Mouse (Mus musculus): ENCODE results near the gene Clstn1. TPM values are rescaled to one million over a fixed set of nuclear protein-coding genes. Genes with fewer than 3 reads are reported as not detected.

Clstn1 gene
- total RNA-seq, 2 experiments from 2014 or later = 84.3 to 88.1 TPM

DNA sequence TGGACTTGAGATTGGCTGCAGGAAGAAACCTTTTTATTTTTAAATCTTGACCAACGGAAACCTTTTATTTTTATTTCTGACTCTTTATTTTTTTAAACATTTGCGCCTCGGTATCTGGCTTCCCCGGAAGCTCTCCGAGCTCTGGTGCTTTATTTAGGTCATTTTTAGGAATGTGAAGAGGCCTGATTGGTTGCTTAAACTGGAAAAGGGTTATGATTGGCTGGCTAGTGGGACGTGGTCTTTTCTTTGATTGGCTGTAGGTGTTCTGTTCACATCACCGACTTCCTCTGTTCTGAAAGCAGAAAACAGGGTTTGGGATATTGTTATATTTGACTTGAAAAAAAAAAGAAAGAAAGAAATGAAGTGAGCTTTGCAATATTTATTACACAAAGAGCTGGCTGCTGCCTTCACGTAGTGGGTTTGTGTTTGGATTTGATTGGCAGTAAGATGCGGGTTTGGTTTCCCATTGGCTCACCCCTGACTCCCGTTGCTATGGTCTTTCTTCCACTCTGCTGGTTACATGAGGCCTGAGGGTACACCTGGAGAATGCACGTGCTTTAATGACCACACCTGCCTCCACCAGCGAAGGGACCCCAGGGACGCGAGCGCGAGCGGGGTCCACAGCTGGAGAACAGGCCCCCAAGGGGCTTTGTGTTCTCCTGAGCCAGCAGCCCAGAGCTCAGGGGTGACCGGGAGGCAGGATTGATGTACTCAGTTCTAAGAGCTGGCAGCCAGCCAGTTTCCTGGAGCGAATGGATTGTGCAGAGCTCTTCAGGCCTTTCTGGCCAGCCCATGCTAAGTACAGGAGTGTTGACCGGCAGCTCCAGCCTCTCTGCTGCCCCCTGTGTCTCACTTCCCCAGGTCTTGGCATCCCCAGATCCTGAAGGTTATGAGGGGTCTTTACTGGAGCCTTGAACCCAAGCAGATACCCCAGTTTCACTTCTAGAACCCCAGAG lies 21.5 kb upstream of the Clstn1 start:
- DNase-seq = peak; percentile 83 to 86
- intact Hi-C loops (cut with DNase I) = no loop called here

- no peak for DNase-seq
- intact Hi-C loops (cut with DNase I) = no loop called here
These were observed 18.7 kb upstream of the Clstn1 start for GRCm38 (mm10) chr4:149567432-149568026.

GRCm38 (mm10) chr4:149568622-149569021 lies 17.6 kb upstream of the Clstn1 start:
- intact Hi-C loops (cut with DNase I) = no loop called here
- DNase-seq = no peak

- intact Hi-C loops (cut with DNase I) = no loop called here
- DNase-seq = no peak
These were observed 16.3 kb upstream of the Clstn1 start for GRCm38 (mm10) chr4:149569781-149570497.

- intact Hi-C loops (cut with DNase I) = no loop called here
- no peak for DNase-seq
These were observed 15.8 kb upstream of the Clstn1 start for GRCm38 (mm10) chr4:149570498-149570863.

- intact Hi-C loops (cut with DNase I) = no loop called here
- no peak for DNase-seq
These were observed 15.1 kb upstream of the Clstn1 start for GRCm38 (mm10) chr4:149571209-149571608.

GRCm38 (mm10) chr4:149571651-149572149 lies 14.6 kb upstream of the Clstn1 start:
- intact Hi-C loops (cut with DNase I) = no loop called here
- peak; percentile 59 to 63 for DNase-seq

DNA sequence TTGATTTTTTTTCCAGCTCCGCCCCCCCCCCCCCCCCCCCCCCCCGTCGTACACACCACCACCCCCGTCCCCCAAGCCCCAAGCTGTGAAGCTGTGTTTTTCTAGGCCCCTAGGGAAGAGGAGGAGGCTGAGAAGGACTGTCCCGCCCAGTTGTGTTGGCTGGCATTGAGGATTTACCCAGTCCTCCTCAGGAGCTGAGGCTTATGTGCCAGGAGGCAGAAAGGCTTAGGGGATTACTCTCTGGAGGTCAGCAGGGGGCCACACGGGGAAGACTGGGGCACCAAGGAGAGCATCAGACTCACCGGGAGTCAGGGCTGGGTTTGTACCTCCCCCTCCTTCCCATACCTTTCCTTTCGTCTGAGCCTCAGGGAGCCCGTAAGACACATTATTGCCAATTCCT lies 13.8 kb upstream of the Clstn1 start:
- DNase-seq = no peak
- intact Hi-C loops (cut with DNase I) = no loop called here

DNA sequence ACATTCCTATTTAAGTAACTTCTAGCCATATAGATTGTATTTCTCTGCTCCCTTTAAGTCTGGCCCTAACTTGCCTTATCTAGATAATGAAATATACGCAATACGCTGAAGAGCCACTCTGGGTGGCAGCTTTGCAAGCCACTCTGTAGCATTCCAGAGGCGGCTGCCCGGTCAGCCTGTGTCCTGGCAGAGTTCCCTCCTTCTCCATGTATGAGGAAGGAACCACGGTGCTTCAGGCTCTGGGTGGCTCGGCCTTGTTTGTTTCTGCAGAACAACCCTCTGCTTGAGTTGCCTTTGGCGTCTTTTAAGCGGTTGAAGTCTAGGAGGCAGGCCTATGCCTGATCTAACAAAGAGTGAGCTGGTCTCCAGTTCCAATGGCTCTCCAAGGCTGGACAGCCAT lies 13.4 kb upstream of the Clstn1 start:
- DNase-seq = peak; percentile 39 to 52
- intact Hi-C loops (cut with DNase I) = no loop called here

- peak; percentile 58 to 61 for DNase-seq
- intact Hi-C loops (cut with DNase I) = no loop called here
These were observed 11.9 kb upstream of the Clstn1 start for GRCm38 (mm10) chr4:149574391-149574821.

DNA sequence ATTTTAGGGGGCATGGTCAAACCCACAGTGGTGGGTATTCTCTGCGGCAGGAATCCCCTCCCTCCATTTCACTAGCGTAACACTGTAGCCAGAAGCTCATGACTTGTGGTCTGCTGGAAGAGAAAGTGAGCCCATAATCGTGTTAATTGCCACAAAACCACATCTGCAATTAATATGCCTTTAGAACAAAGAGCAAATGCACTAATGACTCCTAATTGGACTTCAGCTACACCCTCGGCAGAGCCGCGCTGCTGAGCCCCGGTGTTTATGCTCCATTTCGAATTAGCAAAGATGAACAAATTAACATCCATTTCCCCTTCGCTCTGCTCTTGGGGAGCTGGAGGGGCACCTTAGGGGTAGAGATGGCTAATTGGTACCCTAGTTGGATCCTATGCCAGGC lies 10.2 kb upstream of the Clstn1 start:
- intact Hi-C loops (cut with DNase I) = no loop called here
- DNase-seq = no peak

DNA sequence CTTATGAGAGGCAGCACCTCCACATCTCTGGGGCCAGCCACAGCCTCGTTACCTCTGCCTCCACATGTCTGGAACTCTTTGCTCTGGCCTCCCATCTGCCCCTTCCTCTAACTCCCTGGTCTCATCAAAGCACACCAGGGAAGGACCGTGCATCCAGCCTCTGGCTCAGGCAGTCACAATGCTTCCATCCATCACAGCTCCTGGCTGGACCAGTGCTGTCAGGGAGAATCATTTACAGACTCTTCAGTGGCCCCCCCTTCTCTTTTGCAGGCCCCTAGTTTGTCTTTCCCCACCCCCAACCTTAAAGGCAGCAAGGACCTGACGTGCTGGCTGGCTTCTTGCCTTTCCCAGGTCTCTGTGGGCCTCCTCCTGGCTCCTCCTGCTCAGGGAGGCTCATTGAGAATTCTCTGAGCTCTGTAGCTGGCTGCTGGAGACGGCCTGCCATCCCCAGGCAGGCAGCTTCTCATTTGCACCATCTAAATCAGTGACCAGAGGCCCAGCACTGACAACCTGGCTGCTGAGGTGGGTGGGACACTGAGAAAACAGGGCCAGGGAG lies 9.2 kb upstream of the Clstn1 start:
- intact Hi-C loops (cut with DNase I) = no loop called here
- no peak for DNase-seq

DNA sequence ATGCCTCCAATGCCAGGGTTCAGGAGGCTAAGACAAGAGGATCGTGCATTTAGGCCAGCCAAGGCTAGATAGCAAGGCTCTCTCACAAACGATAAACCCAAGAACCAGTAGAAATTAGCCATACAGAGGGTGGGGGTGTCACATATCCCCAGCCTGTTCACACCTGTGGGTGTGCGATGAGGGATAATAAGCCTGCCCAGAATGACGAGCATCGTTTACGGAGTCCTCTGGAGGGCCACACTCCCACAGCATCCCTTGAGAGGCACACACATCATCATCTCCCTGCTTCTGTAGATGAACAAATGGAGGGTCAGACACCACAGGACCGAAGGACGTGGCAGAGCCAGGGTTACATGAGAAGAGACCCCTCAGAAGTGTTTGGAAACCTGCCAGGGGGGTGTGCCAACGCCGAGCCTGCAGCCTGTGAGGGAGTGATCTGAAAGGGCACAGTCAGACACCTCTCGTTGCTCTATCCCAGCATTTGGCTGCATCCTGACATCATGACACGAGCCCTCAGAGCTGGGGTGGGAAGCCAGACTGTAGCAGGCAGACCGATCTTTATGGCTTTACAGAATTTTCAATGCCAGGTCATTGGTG lies 8.1 kb upstream of the Clstn1 start:
- intact Hi-C loops (cut with DNase I) = no loop called here
- no peak for DNase-seq

GRCm38 (mm10) chr4:149578831-149579230 lies 7.4 kb upstream of the Clstn1 start:
- intact Hi-C loops (cut with DNase I) = no loop called here
- DNase-seq = no peak

DNA sequence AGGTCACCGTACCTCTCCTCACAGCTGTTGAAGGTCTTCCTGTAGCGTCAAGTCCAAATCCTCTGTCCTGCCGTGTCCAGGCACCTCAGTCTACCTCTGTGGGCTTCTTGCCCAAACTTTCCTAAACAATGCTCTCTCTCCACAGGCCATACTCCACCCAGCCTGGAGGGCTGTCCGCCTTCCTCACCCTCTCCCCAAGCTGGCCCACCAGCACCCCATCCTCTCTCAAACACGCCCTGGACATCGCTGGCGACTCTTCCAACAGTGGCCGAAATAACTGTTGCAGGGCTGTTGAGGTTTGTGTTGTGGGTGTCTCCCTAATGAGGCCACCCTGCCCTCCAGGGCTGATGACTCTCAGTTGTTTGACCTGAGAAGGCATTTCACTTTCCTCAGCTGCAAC lies 1.0 kb upstream of the Clstn1 start:
- DNase-seq = no peak
- intact Hi-C loops (cut with DNase I) = no loop called here

GRCm38 (mm10) chr4:149586783-149587595 lies 721 bp downstream of the Clstn1 start:
- intact Hi-C loops (cut with DNase I) = no loop called here
- peak; percentile 52 to 54 for DNase-seq

GRCm38 (mm10) chr4:149587596-149588168 lies 1.4 kb downstream of the Clstn1 start:
- intact Hi-C loops (cut with DNase I) = loop anchor here (2.0 kb wide), 1 partner anchor 23 kb away; no protein-coding TSS in a partner anchor
- DNase-seq = no peak

DNA sequence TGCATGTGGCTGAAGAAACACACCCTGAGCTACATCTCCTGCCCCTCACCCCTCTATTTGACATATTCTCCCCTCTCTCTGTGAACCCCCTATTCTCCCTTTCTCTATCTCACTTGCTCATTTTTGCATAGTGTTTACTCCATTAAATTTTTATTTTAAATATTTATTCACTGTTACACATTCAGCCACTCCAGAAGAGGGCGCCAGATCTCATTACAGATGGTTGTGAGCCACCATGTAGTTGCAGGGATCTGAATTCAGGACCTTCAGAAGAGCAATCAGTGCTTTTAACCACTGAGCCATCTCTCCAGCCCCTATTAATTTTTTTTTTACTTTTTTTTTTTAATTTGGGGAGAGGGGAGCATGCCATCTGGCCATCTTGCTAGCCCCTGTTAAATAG lies 3.9 kb downstream of the Clstn1 start:
- no peak for DNase-seq
- intact Hi-C loops (cut with DNase I) = no loop called here

- DNase-seq = no peak
- intact Hi-C loops (cut with DNase I) = no loop called here
These were observed 5.2 kb downstream of the Clstn1 start for GRCm38 (mm10) chr4:149591486-149591885.
